Mouse (Mus musculus) ES-E14 (cell line): ENCODE measurements at regions not wholly inside any gene's neighbourhood (a gene's known extent, or its start where the extent isn't known, plus 50 kb on each side); places are given as distances from the start of the nearest gene placed in this dataset.

Experiments
- DNase-seq: peaks from one replicate; pipeline ENCODE4 v3.0.0-alpha.2; 2013; ENCODE audit warnings: low read depth, low spot score
- H3K27ac ChIP-seq: 2 replicates; pipeline ENCODE4 v1.5.1; 2012; ENCODE audit warnings: low read depth, mild to moderate bottlenecking, low read length, moderate library complexity, mixed read lengths; ENCODE audit not compliant: poor library complexity, insufficient read depth, severe bottlenecking
- H3K36me3 ChIP-seq: 2 replicates; pipeline ENCODE4 v1.6.1; 2012; ENCODE audit warnings: mild to moderate bottlenecking, low read length, moderate library complexity, mixed read lengths; ENCODE audit not compliant: control insufficient read depth, poor library complexity, insufficient read depth, severe bottlenecking
- H3K4me1 ChIP-seq, 2 experiments: fragments of 150-350 bp in 1 of 2; sonication (generic) in 1 of 2; 2 replicates each; pipeline ENCODE4 v1.6.1; 2012; ENCODE audit warnings: low read length in 2 of 2, mild to moderate bottlenecking in 1 of 2, mixed read lengths in 1 of 2; ENCODE audit not compliant: control insufficient read depth in 2 of 2, insufficient read depth in 2 of 2, poor library complexity in 1 of 2
- H3K4me3 ChIP-seq, 2 experiments: fragments of 150-350 bp in 1 of 2; sonication (generic) in 1 of 2; 2 replicates each; pipeline ENCODE4 v1.5.1; 2012; ENCODE audit warnings: low read length in 2 of 2, low read depth in 1 of 2, mild to moderate bottlenecking in 1 of 2, mixed read lengths in 1 of 2; ENCODE audit not compliant: insufficient read depth in 1 of 2, poor library complexity in 1 of 2, severe bottlenecking in 1 of 2
- H3K9ac ChIP-seq: 2 replicates; pipeline ENCODE4 v1.6.1; 2012; ENCODE audit warnings: low read depth, mild to moderate bottlenecking, low read length, mixed read lengths; ENCODE audit not compliant: poor library complexity, insufficient read depth, severe bottlenecking
- H3K9me3 ChIP-seq: fragments of 150-350 bp; sonication (generic); 2 replicates; pipeline ENCODE4 v1.6.1; 2012; ENCODE audit warnings: low read depth, mild to moderate bottlenecking, low read length; ENCODE audit not compliant: control insufficient read depth, insufficient read depth
- CHD2 ChIP-seq: IDR thresholded peaks from 2 replicates; pipeline ENCODE4 v1.6.1; 2014; ENCODE audit warnings: mild to moderate bottlenecking, low read depth, low read length, inconsistent platforms
- HCFC1 ChIP-seq: IDR thresholded peaks from 2 replicates; pipeline ENCODE4 v1.6.1; 2012; ENCODE audit warnings: low read length, inconsistent platforms, borderline replicate concordance; ENCODE audit not compliant: insufficient read depth
- MAFK ChIP-seq: IDR thresholded peaks from 2 replicates; pipeline ENCODE4 v1.6.1; 2014; ENCODE audit warnings: mild to moderate bottlenecking, low read depth, low read length, inconsistent platforms; ENCODE audit not compliant: insufficient read depth
- ZC3H11A ChIP-seq: IDR thresholded peaks from 2 replicates; pipeline ENCODE4 v1.6.1; 2012; ENCODE audit warnings: low read depth, mild to moderate bottlenecking, inconsistent platforms, low read length, borderline replicate concordance
- ZNF384 ChIP-seq: IDR thresholded peaks from 2 replicates; pipeline ENCODE4 v1.6.1; 2012; ENCODE audit warnings: low read depth, low read length, inconsistent platforms
- in situ Hi-C, 2 experiments: fragments of 600-800 bp; cut with MboI; formaldehyde crosslinking; loops; one replicate each; pipeline ENCODE4 v1.15.1; 2025; ENCODE audit warnings: low sequenced_read_pairs in 2 of 2, inconsistent platforms in 1 of 2; ENCODE audit not compliant: unreplicated experiment in 2 of 2

GRCm38 (mm10) chr13:71211363-71211762 lies 369.8 kb upstream of the Adamts16 start:
- TF ChIP-seq HCFC1 (no peak), ZC3H11A (no peak), MAFK (no peak), ZNF384 (no peak), CHD2 (no peak)
- no peaks in the 10 kb centered on the region for H3K36me3 ChIP-seq
- H3K4me3 ChIP-seq, result no peak overlapping the region
- no peak overlapping the region for H3K27ac ChIP-seq
- no peaks in the 10 kb centered on the region for H3K4me1 ChIP-seq
- DNase-seq, result no peak
- H3K9ac ChIP-seq, result no peak overlapping the region
- H3K9me3 ChIP-seq, result no peaks in the 10 kb centered on the region
- in situ Hi-C loops, result no loop called here

GRCm38 (mm10) chr13:71210658-71211251 lies 369.1 kb upstream of the Adamts16 start:
- Histone ChIP-seq H3K36me3 (no peaks in the 10 kb centered on the region), H3K9ac (no peak overlapping the region), H3K4me3 (no peak overlapping the region), H3K4me1 (no peaks in the 10 kb centered on the region), H3K9me3 (no peaks in the 10 kb centered on the region), H3K27ac (no peak overlapping the region)
- DNase-seq, result no peak
- no peak for TF ChIP-seq ZNF384
- no peak for TF ChIP-seq ZC3H11A
- TF ChIP-seq CHD2, result no peak
- no peak for TF ChIP-seq MAFK
- TF ChIP-seq HCFC1, result no peak
- in situ Hi-C loops, result no loop called here

- no peak for DNase-seq
- in situ Hi-C loops, result no loop called here
- no peak for TF ChIP-seq HCFC1
- no peak for TF ChIP-seq CHD2
- TF ChIP-seq ZC3H11A, result no peak
- no peak for TF ChIP-seq ZNF384
- TF ChIP-seq MAFK, result no peak
Measured at GRCm38 (mm10) chr13:71205708-71206107, 364.1 kb upstream of the Adamts16 start.

GRCm38 (mm10) chr13:71200656-71201055 lies 359.0 kb upstream of the Adamts16 start:
- no peak overlapping the region for H3K27ac ChIP-seq
- H3K36me3 ChIP-seq, result no peaks in the 10 kb centered on the region
- no peak for TF ChIP-seq ZC3H11A
- no peak for TF ChIP-seq MAFK
- no peak for TF ChIP-seq CHD2
- TF ChIP-seq HCFC1, result no peak
- TF ChIP-seq ZNF384, result no peak
- H3K9ac ChIP-seq, result no peak overlapping the region
- H3K4me3 ChIP-seq, result no peak overlapping the region
- DNase-seq, result no peak
- no peaks in the 10 kb centered on the region for H3K9me3 ChIP-seq
- no peaks in the 10 kb centered on the region for H3K4me1 ChIP-seq
- in situ Hi-C loops, result no loop called here

More at GRCm38 (mm10) chr13:71205708-71206107, 364.1 kb upstream of the Adamts16 start:
- Histone ChIP-seq H3K36me3 (no peaks in the 10 kb centered on the region), H3K4me3 (no peak overlapping the region), H3K27ac (no peak overlapping the region), H3K9me3 (no peaks in the 10 kb centered on the region), H3K4me1 (no peaks in the 10 kb centered on the region), H3K9ac (no peak overlapping the region)

- DNase-seq, result no peak
- H3K4me3 ChIP-seq, result no peak overlapping the region
- no peak overlapping the region for H3K27ac ChIP-seq
- no peaks in the 10 kb centered on the region for H3K36me3 ChIP-seq
- TF ChIP-seq ZNF384 (no peak), CHD2 (no peak), ZC3H11A (no peak), MAFK (no peak), HCFC1 (no peak)
- H3K4me1 ChIP-seq, result no peaks in the 10 kb centered on the region
- no peak overlapping the region for H3K9ac ChIP-seq
- in situ Hi-C loops, result no loop called here
- H3K9me3 ChIP-seq, result no peaks in the 10 kb centered on the region
Measured at GRCm38 (mm10) chr13:71195675-71196074, 354.1 kb upstream of the Adamts16 start.
